Mouse (Mus musculus) thymus, postnatal 36 days (tissue): ENCODE results near the gene Mindy1.
"Not testable (repeated sequence)": the region's sequence is repeated elsewhere in the genome, so short reads cannot be mapped to it uniquely, and the experiment has no call there.

Source experiments
- DNase-seq, 2 experiments: peaks; one replicate each; pipeline ENCODE4 v3.0.0; 2022; ENCODE audit warnings: mixed read lengths in 2 of 2

Mindy1 gene

DNA sequence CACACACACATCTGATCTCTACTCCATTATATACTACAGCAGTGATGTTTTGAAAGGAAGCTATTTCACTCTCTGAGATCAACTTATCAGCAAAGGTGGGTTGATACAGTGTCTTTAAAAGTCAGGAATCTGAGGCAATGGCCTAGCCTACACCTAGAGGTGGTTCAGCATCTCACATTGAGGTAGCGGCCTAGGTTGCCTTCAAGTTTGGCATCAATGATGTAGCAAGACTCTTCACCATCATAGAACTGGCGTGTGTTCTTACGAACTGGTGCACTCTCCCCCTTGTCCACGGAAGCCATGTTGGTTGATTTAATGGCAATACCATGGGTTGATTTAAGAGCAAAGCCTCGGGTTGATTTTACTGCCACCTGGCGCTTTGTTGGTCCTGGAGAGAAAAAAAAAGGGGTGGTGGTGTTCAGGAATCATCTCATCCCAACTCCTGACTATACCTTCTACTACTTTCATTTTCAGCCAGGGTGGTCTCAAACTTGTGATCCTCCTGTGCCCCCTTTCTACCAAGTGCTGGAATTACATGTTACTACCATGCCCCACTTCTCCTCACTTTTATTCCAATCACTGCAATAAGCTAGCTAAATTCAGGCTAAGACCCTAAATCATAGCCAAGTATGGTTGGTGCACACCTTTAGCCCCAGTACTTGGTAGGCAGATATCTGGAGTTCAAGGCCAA lies 43.5 kb downstream of the Mindy1 start:
- no peak for DNase-seq

DNA sequence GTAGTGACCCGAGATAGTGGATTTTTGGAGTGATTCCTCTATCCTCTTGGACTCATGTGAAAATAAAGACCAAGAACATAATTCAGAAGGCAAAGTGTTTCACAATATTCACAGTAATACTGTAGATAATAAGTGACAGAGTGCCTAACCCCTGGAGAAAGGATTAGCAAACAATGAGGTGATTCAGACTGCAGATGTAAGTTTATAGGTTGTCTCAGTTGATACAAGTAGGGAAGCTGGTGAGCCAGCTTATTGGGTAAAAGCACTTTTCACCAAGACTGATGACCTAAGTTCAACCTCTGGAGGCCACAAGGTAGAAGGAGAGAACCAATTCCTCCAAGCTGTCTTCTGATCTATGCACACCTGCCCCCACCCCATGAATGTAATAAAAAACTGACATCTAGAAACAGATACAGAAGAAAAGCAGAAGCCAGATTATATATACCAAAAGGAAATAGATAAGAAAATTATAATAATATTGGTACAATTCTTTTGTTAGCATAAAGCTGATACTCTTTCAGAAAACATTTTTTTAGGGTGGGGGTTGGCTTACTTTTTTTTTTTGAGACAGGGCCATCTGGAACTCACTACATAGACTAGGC lies 47.8 kb downstream of the Mindy1 start:
- DNase-seq: no peak

DNA sequence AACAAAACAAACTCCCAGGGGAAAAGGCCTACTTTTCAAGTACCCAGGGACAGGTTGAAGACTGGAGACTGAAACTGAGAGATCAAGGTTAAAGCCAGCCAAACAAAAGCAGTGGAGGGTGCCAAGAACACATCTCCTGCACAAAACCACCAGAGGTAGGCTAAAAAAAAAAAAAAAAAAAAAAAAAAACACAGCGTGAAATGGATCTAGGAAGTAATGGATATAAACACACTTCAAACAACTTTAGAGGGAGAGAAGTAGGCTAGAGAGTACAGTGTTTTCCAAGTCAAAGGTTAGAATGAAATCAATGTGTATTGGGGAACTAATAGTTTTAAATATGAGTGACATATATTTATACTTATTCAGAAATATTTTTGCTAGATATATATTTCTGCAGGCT lies 50.4 kb downstream of the Mindy1 start:
- no peak for DNase-seq

DNA sequence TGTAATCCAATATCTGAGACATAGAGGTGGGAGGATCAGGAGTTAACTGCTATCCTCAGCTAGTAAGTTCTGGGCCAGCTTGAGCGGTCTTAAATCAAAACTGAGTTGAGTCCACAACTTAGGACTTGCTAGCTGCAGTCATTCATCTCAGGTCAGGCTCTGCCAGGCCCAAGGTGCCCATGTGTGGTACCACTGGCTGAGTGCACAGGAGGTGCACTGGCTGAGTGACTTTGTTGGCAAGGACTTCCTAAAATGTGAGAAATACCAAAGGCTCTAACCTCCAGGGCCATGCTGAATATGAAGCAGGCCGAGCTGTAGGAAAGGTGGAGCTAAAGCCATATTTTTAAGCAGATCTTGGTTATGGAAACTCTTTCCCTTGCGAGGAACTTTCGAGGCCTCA lies 56.2 kb downstream of the Mindy1 start:
- DNase-seq: no peak

DNA sequence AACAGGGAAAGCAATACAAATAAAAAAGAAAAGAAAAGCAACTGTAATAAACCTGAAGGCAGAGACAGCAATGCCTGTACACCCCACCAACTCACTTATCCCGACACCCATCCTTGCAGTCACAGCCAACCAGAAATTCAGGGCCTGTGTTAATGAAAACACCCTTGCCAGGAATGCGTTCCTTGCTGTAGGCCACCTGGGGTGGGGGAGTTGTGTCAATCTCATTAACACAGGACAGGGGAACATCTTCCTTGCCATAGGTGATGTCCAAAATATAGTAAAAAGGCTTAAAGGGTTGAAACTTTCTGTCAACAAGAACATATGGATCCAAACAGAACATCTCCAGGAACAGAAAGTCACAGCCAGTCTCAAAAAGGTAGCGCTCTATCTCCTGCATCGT lies 57.1 kb downstream of the Mindy1 start:
- no peak for DNase-seq

DNA sequence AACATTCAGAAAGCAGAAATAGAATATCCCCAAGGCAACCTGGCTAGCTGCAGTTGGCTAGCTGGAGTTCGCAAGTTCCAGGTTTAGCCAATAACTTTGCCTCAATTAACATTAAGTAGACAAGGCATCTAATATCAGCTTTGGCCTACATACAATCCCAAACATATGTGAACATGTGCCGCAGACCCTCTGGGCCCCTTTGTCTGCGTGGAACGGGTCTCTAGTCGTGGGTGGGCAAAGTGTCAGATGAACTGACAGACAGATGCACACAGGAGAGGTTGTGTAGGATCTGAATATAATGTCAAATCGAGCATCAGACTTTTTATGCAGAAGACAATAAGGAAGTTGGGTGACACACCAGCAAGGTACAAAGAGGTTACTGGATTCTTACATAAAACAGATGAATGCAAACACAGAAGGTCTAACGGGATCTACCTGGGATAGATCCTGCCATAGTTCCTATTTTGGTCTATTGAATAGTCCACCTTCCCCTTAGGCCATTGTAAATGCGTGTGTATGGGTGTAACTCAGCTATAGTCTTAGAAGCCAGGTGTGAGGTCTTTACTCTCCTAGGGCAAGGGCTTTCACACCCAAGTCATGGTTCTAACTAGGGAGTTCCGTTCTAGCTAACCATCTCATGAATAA lies 62.3 kb downstream of the Mindy1 start:
- not testable (repeated sequence) for DNase-seq
